Mouse (Mus musculus) embryo, embryonic 9.5 days (tissue): Measurements from ENCODE around the gene Piwil1.

Source experiments
- DNase-seq: peaks from one replicate; pipeline ENCODE4 v3.0.0-alpha.2; 2017; ENCODE audit errors: extremely low spot score

Gene Piwil1

DNA sequence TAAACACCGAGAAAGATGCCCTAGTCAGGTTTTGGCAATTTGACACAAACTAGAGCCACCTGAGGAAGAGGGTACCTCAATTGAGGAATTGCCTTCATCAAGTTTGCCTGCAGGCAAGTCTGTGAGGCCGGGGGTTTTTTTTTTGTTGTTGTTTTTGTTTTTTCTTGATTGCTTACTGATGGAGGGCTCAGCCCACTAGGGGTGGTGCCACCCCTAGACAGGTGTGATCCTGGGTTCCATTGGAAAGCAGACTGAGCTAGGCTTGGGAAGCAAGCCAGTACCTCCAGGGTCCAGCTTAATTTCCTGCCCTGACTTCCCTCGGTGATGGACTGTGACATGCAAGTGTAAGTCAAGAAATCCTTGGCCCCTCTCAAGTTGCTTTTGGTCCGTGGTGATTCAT, at the start of gene Piwil1:
TSS of gene Piwil1 (plus strand) at position 301 of the 400 bp plus-strand sequence.
- no peak for DNase-seq

DNA sequence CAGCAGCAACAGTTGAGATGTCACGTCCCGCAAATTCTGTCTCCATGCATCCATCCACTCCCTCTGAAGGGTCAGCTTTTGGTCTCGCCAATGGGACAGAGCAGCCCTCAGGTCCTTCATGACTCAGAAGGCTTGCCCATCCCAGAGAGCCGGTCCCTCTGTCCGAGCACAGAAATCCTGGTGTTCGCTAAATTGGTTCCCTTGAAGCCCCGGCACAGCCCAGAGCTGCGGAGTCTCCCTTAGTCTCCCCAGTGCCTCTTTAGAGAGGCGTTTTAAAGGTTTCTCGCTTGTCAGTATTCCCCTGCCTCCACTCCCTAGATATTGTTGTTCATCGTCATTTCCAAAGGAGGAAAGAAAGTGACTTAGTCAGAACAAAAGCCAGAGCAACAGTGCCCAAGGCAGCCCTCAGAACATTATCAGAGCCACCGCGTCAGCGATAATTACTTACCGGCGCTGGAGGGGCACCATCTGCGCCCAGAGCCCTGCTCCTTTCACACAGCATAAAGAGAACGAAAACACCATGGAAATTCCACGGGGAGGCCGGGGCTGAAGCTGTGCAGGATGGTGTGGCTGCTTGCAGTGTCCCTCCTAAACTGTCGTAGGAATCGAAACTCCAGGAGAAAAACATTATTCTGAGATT, 45.7 kb upstream of the Piwil1 start:
- DNase-seq = no peak

DNA sequence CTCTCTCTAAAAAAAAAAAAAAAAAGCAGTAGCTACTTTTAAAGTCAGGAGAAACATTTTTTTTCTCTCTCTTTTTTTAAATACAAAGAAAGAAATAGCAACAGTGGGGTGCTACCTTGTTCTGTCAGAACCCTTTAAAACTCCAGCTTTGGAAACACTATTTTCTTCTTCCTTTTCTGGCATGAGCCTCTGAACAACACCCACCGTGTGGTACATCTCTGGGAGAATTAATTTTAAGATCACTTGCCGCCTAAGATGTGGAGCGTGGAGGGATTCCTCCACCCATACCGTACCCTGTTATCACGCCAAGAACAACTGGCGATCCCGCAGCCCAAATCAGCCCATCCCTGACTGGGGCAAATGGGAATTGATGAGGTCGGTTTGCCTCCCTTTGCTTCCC, 42.2 kb upstream of the Piwil1 start:
- no peak for DNase-seq

DNA sequence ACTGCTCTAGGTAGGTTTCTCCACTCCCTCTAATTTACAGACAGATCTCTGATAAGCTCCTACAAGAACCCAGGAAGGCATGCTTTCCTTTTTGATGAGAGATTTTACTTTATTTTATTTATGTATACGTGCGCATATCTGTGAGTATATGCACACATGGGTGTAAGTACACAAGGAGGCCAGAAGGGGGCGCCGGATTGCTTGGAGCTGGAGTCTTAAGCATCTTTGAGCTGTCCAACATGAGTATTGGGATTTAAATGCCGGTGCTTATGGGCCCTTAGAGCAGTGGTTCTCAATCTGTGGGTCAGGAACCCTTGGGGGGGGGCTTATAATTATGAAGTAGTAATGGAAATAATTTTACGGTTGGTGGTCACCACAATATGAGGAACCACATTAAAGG, 39.4 kb upstream of the Piwil1 start:
- no peak for DNase-seq

DNA sequence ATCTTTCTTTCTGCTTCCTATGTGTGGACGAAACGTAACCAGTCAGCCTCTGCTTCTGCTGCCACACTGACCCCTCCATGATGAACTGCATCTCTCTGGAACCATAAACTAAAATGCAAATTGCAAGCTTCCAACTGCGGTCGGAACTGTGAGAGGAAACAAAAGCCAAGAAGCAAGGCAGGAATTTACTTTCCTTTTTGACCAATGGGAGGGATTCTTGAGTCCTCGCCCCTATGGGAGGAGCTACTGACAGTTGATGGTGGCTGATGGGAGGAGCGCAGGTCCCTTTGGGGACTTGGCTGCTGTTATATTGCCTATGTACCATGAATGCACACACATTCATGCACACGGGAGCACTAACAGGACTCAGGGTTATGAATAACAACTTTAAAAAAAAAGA, 38.3 kb upstream of the Piwil1 start:
- DNase-seq = no peak

DNA sequence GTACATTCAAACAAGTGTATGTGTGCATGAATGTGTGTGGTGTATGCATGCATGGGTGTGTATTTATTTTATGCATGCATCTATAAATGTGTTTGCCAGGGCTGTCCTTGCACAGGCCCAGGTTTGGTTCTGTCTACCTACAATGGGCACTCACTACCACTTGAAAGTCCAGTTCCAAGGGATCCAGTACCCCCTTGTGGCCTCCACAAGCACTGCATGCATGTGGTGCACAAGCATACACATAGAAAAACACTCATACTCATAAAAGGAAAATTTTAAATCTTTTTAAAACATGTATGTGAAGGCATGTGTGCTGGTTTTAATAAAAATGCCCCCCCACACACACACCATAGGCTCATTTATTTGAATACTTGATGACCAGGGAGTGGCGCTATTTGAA, 37.3 kb upstream of the Piwil1 start:
- DNase-seq = no peak

DNA sequence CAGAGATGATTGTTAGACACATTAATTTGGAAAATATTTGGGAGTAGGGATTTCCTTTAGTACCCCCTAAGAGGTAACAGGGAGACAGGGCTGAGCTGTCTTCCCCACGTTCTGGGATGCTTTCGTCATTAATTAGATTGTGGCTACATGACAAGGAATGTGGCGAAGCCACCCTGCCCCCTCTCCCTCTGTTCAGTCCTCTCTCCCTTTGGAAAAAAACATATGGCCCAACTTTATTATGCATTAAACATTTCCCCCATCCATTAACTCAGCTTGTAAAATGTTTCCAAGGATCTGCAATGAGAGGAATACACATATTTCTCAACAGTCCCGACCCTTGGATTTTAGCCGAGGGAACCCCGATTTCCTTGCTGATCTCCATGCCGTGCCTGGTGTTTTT, 35.0 kb upstream of the Piwil1 start:
- DNase-seq = no peak

DNA sequence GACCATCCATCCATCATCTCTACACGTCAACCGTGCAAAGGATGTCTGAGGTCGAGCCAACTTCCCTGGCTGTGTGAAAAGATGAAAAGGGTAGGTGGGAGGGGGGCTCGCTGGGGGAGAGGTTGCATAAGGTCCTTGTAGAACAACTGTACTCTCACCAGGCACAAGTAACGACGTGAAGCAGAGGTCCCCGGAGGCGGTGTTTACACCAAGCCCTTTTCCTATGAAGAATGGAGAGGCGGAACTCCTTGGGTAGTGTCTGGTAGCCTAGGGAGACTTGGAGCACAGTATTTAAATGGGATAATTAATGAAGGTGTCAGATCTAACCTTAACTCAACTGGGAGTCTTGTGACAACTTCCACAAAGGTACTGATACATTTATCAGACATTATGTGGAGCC, 28.2 kb upstream of the Piwil1 start:
- no peak for DNase-seq

DNA sequence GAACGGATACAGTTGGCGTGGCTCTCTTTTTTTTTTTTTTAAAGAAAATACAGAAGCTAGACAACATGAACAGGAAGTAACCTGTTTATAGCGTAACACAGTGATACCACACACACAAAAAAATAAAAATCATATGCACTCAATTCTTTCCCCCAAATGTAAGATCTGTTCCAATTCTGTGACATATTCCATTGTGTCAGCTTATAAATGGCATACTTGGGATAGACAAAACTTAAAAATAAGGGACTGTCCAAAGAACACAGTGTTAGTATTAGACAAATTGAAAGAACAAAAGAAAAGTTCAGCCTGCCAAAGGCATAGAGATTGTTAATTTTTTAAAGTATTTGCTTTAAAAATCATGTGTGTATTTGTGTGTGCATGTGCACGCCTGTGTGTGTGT, 25.0 kb upstream of the Piwil1 start:
- no peak for DNase-seq

DNA sequence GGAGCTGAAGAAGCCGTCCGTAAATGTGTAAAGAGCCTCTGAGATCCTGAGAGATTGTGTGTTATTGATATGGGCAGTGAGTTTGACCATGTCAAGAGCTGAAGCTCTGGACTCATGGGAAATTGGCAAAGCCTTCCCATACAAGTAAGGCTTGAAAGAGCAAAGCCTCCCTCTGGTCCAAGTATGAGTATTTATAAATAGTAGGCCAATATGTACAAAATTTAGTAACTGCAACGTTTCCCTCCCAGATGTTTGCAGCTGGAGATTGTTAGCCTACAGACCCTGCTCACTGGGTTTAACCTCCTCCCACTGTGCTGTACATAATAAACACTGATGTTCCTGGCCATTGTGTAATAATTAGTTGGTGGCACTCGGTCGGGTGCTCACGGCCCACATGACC, 24.5 kb upstream of the Piwil1 start:
- DNase-seq = no peak

DNA sequence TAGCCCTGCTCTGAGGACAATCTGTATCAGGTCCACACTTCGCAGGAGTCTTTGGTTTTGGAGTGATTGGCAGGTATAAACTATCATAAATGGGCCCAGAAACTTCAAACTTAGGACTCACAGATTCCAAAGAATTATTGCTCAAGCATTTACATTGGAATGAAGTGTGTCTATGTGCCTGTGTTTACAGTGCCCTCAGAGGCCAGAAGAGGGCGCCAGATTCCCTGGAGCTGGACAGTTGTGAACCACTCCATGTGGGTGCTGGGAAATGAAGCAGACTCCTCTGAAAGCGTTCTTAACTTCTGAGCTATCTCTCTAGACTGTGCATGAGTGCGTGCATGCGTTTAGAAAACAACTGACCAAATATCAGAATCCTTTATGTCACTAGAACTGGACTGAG, 20.9 kb upstream of the Piwil1 start:
- DNase-seq = peak; percentile 39

DNA sequence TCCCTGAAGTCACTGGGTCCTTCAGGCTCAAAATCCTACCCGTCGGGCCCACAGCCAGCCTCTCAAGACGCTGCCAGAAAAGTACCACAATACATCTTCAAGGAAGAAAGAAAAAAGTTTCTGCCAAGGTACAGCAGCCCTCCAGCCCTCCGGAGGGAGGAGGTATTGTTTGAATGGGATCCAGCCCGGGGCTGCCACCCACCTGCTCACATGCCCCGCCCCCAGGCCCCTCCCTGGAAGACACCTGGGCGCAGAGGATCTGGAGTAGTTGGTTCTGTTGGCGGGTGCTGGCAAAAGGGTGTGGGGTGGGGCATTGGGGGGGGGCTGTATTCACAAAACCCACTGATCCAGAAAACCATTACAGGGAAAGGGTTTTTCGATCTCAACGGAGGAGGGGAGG, 18.1 kb upstream of the Piwil1 start:
- DNase-seq = peak; percentile 25

DNA sequence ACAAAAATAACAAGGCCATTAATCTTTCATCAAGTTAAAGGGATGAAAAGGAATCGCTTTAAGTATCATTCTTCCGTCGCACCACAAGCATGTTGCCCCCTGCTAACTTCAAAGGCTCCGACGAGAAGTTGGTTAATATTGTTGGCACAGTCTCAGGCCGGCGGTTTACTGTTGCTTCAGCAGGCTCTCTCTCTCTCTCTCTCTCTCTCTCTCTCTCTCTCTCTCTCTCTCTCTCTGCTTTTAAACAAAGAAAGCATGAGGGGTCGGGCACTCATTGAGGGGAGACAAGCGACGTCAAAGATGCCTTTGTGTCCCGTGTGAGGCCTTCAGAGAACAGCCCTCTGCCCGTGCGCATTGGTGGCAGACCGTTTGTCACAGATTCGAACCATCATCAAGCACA, 17.7 kb upstream of the Piwil1 start:
- DNase-seq = peak; percentile 31

DNA sequence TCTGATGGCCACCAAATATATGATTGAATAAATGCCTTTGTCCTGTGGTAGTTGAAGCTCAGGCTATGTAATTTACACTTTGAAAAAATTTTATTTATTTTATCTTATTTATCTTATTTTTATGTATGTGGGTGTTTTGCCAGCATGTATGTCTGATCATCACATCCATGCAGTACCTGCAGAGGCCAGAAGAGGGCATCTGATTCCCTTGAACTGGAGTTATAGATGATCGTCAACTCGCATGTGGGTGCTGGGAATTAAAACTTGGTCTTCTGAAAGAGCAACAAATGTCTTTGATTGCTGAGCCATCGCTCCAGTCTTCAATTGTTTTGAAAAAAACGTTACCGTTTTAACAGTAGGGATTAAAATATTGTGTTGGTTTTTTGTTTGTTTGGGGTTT, 15.2 kb upstream of the Piwil1 start:
- no peak for DNase-seq

DNA sequence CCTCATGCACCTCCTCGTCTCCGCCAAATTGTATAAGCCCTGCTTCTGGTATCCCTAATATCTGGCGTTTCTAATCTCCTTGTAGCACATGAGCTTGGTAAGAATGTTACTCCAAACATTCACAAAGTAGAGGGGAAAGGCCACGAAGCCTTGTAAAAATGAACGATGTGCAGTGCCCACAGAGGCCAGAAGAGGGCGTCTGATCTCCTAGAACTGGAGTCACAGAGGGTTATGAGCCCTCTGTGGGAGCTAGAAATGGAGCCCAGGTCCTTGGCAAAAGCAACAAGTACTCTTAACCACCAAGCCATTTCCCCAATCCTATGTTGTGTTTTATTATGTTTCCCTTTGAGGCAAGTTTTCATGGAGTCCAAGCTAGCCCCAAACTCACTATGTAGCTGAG, 8.2 kb upstream of the Piwil1 start:
- DNase-seq = no peak

DNA sequence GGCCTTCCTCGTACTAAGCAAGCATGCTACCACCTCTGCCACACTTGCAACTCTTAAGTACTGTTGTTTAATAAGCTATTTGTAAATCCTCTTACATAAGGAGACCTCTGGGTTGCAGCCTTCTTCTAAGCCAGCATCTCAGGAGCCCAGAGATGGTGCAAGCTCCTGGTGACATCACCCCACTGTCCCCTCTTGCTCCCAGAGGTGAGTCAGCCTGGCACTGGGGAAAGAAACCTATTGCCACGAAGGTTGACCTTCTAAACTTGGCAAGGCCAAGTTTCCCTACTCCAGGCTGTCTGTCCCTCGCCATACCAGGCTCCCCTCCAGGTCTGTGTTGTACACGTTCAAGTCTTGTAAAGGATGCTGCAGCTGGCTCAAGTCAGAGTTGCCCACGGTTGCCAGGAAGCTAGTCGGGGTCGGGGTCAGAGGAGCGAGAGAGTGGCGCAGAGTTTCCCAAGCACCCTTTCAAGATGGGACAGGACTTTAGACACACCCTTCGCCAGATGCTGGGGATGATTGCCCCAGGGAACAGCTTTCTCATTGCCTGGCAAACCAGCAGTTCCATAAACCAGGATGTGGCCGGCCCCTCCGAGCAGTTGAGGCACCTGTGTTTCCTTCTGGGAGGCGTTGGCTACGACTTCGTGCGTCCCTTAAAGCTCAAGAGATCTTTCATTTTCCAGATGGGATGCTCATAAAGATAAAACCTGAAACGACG, 7.6 kb upstream of the Piwil1 start:
- DNase-seq = no peak

DNA sequence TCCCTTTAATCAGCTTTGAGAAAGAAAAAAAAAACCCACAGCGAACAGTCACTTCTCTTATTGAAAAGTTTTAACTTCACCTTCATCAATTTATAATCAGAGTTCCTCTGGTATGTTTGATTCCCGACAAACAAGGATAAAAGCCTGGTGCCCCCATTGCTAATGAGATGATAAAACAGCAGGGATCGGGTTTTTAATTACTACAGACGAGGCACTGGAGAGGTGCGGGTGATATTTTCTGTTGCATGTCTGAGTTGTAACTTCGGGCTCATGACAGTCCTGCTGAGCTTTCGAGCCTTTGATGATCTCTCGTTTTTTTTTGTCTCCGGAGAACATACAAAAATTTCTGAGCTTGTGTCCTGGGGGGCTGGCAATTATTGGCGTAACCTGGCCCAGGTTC, 5.5 kb upstream of the Piwil1 start:
- DNase-seq = no peak

DNA sequence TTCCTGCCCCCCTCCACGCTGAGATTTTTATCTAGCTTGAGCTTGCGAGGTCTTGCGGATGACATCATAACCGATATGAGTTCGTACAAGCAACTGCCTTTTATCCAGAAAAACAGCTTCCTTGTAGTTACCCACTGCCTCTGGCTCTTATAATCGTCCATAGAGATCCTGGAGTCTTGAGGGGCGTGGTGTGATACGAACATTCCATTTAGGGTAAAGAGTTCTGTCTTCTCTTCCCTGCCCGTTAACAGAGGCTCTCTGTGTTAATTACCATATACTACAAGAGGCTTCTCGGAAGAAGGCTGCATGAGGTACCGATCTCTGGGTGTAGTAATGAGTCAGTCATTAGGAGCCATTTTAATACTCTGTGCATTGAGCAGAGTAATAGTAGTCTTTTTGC, 1.6 kb upstream of the Piwil1 start:
- no peak for DNase-seq

DNA sequence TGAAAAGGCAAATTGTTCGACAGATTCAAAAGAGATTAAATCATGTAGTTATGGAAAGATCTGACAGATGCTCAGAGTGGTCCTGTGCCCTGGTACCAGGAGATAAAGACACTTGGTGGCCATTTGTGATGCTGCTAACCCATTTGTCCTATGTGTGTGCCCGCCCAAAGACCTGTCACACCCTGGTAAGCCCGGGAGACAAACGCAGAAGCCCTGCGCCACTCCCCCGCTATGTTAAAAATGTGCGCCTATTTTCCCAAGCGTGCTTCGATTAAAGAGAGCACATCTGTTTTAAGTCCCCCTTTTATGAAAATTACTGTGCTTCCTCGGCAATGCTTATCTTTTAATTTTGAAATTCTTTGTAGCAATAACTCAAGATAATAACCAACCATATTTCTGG, 1.4 kb downstream of the Piwil1 start:
- peak; percentile 27 for DNase-seq

DNA sequence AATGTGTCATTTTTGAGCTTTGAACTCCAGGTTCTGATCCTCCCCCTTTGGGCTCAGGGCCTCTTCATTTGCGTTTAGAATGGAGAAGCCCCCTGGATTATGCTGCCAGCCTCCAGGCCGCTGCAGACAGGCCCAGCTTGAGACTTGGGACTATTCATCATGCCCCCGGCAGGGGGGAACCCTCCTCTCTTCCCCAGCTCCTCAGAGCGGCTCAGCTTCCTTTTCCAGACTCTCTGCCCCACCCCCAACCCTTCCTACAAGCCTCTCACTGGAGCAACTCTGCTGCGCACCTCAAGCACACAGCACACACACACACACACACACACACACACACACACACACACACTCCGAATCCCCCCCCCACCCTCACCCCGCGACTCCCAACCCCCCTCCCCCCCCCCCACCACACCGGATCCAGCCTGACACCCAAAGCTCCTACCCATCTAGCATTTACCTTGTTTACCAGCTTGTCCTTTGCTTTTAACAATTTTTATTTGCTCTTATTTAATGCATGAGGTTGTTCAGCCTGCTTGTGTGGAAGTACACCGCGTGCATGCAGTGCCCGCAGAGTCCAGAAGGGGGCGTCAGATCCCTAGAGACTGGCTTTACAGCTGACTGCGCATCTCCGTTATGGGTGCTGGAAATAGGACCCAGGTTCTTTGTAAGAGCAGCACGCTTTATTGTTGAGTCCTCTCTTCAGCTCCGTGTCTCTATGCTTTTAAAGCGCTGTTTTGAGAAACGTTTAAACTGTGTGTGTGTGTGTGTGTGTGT, 2.0 kb downstream of the Piwil1 start:
- peak; percentile 72 for DNase-seq

DNA sequence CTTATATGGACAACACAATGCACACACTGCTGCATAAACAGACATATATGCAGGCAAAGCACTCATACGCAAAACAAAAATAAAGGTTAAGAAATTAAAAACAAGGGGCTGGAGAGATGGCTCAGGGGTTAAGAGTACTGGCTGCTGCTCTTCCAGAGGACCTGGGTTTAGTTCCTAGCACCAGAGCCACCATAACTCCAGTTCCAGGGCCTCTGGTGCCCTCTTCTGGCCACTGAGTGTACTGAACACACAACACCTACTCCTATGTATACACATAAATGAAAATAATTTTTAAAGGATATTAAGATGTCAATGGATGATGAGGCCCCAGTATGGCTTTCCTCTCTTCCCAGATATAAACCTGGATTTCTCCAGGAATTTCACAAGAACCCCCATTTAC, 4.1 kb downstream of the Piwil1 start:
- no peak for DNase-seq

DNA sequence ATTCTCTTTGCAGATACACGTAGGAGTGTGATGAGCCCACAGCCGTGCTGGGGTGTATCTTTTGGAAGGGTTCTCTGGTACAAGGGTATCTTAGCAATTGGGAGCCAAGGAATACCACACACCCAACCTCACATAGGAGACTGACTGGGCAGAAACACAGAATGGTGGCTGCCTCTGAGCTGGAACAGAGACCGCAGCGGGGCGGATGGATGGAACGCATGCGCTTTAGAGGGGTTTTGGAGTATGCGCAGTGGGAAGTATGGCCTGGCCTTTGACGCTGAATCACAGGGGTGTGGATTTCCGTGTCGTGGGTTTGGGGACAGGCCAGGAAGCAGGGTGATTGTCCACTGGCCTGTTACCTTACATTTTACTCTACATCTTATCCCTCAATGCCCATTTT, 4.9 kb downstream of the Piwil1 start:
- no peak for DNase-seq

DNA sequence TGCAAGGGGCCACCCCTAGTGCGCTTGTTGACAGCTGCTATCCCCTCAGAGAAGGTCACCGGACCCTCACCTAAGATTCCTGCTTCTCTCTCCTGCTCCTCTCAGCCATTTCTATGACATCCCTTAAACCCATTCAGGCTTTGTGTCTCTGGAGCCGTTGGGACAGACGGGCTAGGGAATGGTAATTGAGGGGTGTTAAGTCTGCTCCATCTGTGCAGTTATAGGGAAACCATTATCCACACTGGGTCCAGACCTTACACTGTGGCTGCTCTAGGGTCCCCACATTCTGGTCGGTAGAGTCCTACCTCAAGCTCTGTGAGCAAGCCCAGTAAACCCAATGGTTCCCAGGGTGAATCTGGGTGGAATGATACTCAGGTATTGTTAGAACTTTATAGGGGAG, 6.6 kb downstream of the Piwil1 start:
- no peak for DNase-seq
